Mouse (Mus musculus) small intestine, adult 2 months (tissue): ENCODE data around the gene Tspan9. TPM values are rescaled to one million over a fixed set of nuclear protein-coding genes. Genes with fewer than 3 reads are reported as not detected.

Experiments
- H3K27ac ChIP-seq: fragments of 200-500 bp; 2 replicates; pipeline ENCODE4 v1.5.1; 2012; ENCODE audit warnings: low read depth, low read length, control low read depth, inconsistent platforms; ENCODE audit not compliant: insufficient read depth
- H3K27me3 ChIP-seq: fragments of 200-500 bp; 2 replicates; pipeline ENCODE4 v1.6.1; 2012; ENCODE audit warnings: mild to moderate bottlenecking, moderate library complexity, low read length, inconsistent platforms; ENCODE audit not compliant: control insufficient read depth, insufficient read depth
- H3K36me3 ChIP-seq: fragments of 200-500 bp; 2 replicates; pipeline ENCODE4 v1.6.1; 2012; ENCODE audit warnings: mild to moderate bottlenecking, low read length, control low read depth, inconsistent platforms; ENCODE audit not compliant: control insufficient read depth, insufficient read depth
- H3K4me1 ChIP-seq: fragments of 200-500 bp; 2 replicates; pipeline ENCODE4 v1.6.1; 2012; ENCODE audit warnings: low read length, inconsistent platforms, mixed read lengths; ENCODE audit not compliant: control insufficient read depth, insufficient read depth, insufficient read length
- H3K4me3 ChIP-seq: fragments of 200-500 bp; 2 replicates; pipeline ENCODE4 v1.5.1; 2012; ENCODE audit warnings: low read depth, mild to moderate bottlenecking, control low read depth, inconsistent platforms, low read length, moderate library complexity
- CTCF ChIP-seq: fragments of 200-500 bp; IDR thresholded peaks from 2 replicates; pipeline ENCODE4 v1.5.1; 2012; ENCODE audit warnings: low read depth, mild to moderate bottlenecking, control low read depth, inconsistent platforms, low read length, moderate library complexity, mixed read lengths; ENCODE audit not compliant: insufficient replicate concordance, insufficient read length; ENCODE audit errors: extremely low read depth
- POLR2A ChIP-seq: fragments of 200-500 bp; IDR thresholded peaks from 2 replicates; pipeline ENCODE4 v1.6.1; 2012; ENCODE audit warnings: low read depth, mild to moderate bottlenecking, control low read depth, inconsistent platforms, low read length, moderate library complexity
- WGBS: fragments of 180-500 bp; shearing (Covaris S2); methylation state at CpG from one replicate; pipeline ENCODE4 v1.1.7; 2018; 5-methylcytosine and 5-hydroxymethylcytosine counted together
- polyA plus RNA-seq: library from polyadenylated mRNA; depleted of rRNA; stranded (reverse); fragments of >200 nt; gene quantifications from 2 replicates; pipeline ENCODE4 v1.2.3, GENCODE M21; 2012

The Tspan9 gene
- polyA plus RNA-seq, 1 experiment: 20.6 TPM

- Histone ChIP-seq H3K27ac (no peak overlapping the region), H3K4me1 (no peaks in the 10 kb centered on the region), H3K4me3 (no peak overlapping the region), H3K36me3 (no peaks in the 10 kb centered on the region), H3K27me3 (no peaks in the 10 kb centered on the region)
- TF ChIP-seq CTCF (no peak), POLR2A (no peak)
- WGBS: 88% methylated on average over 7 of the region's 7 CpGs
Observed at GRCm38 (mm10) chr6:128015304-128015703, 128.1 kb downstream of the Tspan9 start.

GRCm38 (mm10) chr6:128011781-128012180 lies 131.6 kb downstream of the Tspan9 start:
- WGBS: 87% methylated on average over 17 of the region's 17 CpGs
- no peak overlapping the region for H3K27ac ChIP-seq
- H3K4me1 ChIP-seq: 0 out of 2 replicates have a peak, but pooled peaks cover 2% of the 10 kb centered on the region
- H3K27me3 ChIP-seq: no peaks in the 10 kb centered on the region
- no peaks in the 10 kb centered on the region for H3K36me3 ChIP-seq
- TF ChIP-seq POLR2A (no peak), CTCF (no peak)
- H3K4me3 ChIP-seq: no peak overlapping the region

DNA sequence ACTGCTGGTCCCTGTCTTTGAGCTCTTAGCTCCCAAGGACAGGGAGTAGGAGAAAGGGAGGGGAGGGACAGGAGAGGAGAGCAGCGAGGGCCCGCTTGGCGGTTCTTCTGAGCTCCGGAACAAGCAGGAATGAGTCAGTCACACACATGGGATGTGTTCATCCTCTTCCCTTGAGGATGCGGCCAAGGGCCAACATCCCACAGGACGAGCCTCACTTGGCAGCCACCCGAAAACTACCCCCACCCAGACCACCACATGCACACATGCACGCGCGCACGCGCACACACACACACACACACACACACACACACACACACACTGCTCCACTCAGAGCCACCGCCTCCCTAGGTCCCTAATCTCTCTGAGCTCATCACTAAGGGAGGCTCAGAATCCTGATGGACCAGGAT lies 132.3 kb downstream of the Tspan9 start:
- TF ChIP-seq CTCF (no peak), POLR2A (no peak)
- Histone ChIP-seq H3K36me3 (no peaks in the 10 kb centered on the region), H3K4me3 (no peak overlapping the region), H3K27ac (no peak overlapping the region), H3K4me1 (0 out of 2 replicates have a peak, but pooled peaks cover 2% of the 10 kb centered on the region), H3K27me3 (no peaks in the 10 kb centered on the region)
- 70% methylated on average over 13 of the region's 13 CpGs for WGBS

DNA sequence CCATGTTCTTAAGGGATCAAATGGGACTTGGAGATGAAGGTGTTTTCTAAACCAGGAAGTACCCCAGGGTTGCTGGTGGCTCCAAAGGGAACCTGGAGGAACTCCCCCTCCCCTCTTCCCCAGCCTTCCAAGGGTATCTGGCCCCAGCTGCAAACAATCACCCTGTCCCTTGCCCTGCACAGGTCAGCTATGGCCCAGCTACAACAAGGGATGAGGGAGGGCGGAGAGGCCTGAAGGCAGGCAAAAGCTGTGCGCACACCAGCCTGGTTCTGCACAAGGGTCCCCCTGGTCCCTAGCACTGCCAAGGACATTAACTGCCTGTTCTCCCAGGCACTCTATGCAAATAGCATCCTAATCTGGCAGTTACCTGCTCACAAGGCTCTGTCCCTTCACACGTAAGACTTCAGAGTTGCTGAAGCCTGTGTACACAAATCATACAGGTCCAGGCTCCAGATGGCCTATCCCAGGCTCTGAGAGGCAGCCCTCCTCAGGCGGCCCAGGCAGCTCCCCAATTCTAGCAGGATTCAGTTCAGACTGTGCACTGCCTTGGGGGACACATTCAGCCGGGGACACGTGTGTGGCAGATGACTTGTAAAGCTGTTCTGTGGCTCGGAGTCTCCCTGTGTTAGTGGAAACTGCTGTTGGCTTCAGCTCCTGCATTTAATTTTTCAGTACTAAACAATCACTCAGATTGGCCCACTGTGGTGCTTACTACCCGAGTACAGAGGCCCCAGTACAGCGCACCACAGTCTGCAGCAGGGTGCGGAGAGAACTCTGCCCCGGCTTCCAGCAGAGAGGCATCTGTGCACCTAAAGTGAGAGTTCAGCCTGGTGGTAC lies 133.0 kb downstream of the Tspan9 start:
- no peaks in the 10 kb centered on the region for H3K27me3 ChIP-seq
- H3K4me1 ChIP-seq: 0 out of 2 replicates have a peak, but pooled peaks cover 2% of the 10 kb centered on the region
- no peak overlapping the region for H3K4me3 ChIP-seq
- no peaks in the 10 kb centered on the region for H3K36me3 ChIP-seq
- TF ChIP-seq CTCF (no peak), POLR2A (no peak)
- no peak overlapping the region for H3K27ac ChIP-seq
- WGBS: 58% methylated on average over 11 of the region's 11 CpGs

- Histone ChIP-seq H3K4me3 (no peak overlapping the region), H3K27me3 (no peaks in the 10 kb centered on the region), H3K36me3 (no peaks in the 10 kb centered on the region), H3K4me1 (peaks cover 2% of the 10 kb centered on the region; the same call in 1 of the 2 replicates), H3K27ac (no peak overlapping the region)
- WGBS: 64% methylated on average over 5 of the region's 5 CpGs
- TF ChIP-seq CTCF: no peak
- TF ChIP-seq POLR2A: no peak
Observed at GRCm38 (mm10) chr6:128007982-128008562, 135.3 kb downstream of the Tspan9 start.

GRCm38 (mm10) chr6:128007241-128007701 lies 136.1 kb downstream of the Tspan9 start:
- TF ChIP-seq POLR2A (no peak), CTCF (no peak)
- H3K4me1 ChIP-seq: peaks cover 2% of the 10 kb centered on the region; the same call in 1 of the 2 replicates
- H3K27ac ChIP-seq: no peak overlapping the region
- no peak overlapping the region for H3K4me3 ChIP-seq
- H3K27me3 ChIP-seq: no peaks in the 10 kb centered on the region
- no peaks in the 10 kb centered on the region for H3K36me3 ChIP-seq
- WGBS: 66% methylated on average over 12 of the region's 12 CpGs

GRCm38 (mm10) chr6:128006156-128006555 lies 137.2 kb downstream of the Tspan9 start:
- WGBS: 48% methylated on average over 8 of the region's 8 CpGs

More at GRCm38 (mm10) chr6:128006156-128006555, 137.2 kb downstream of the Tspan9 start:
- Histone ChIP-seq H3K27me3 (no peaks in the 10 kb centered on the region), H3K36me3 (no peaks in the 10 kb centered on the region), H3K4me3 (no peak overlapping the region), H3K27ac (no peak overlapping the region), H3K4me1 (peaks cover 2% of the 10 kb centered on the region; the same call in 1 of the 2 replicates)
- no peak for TF ChIP-seq POLR2A
- no peak for TF ChIP-seq CTCF
